Mouse (Mus musculus) urinary bladder, postnatal 4 days (tissue): ENCODE measurements at regions not wholly inside any gene's neighbourhood (a gene's known extent, or its start where the extent isn't known, plus 50 kb on each side); places are given as distances from the start of the nearest gene placed in this dataset.

Source experiments
- DNase-seq, 2 experiments: peaks; one replicate each; pipeline ENCODE4 v3.0.0; 2021 to 2022; ENCODE audit warnings: low spot score in 2 of 2

DNA sequence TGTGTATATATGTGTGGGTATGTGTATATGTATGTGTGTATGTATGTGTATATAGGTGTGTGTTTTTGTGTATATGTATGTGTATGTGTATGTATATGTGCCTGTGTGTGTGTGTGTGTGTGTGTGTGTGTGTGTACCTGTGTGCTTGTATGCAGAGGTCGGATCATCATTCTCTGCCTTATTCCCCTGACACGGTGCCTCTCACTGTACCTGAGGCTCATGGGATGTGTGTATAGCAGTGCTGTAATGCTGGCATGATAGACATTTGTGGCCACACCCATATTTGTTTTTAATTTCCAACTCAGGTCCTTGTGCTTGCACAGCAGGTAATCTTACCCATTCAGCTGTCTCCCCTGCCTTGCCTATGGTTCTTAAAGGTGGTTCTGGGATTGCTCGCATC is 402.1 kb upstream of the Tmpo start:
- no peak for DNase-seq

DNA sequence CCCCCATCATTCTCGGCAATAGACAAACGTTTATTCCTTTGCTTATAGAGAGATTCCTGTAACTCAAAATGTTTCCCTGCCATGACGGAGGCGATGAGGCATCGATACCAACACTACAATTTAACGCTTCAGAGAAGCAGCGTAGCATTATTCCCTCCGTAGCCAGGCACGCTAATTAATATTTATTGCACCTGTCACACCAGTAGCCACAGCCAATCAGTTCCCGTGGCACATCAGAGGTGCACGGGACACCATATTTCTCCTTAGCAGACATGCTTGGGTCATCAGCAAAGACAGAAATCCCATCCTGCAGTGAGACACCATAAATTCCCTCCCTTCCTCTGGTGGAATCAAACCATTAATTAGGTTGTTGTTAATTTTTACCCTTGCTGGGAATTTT is 399.8 kb upstream of the Tmpo start:
- DNase-seq, result no peak

DNA sequence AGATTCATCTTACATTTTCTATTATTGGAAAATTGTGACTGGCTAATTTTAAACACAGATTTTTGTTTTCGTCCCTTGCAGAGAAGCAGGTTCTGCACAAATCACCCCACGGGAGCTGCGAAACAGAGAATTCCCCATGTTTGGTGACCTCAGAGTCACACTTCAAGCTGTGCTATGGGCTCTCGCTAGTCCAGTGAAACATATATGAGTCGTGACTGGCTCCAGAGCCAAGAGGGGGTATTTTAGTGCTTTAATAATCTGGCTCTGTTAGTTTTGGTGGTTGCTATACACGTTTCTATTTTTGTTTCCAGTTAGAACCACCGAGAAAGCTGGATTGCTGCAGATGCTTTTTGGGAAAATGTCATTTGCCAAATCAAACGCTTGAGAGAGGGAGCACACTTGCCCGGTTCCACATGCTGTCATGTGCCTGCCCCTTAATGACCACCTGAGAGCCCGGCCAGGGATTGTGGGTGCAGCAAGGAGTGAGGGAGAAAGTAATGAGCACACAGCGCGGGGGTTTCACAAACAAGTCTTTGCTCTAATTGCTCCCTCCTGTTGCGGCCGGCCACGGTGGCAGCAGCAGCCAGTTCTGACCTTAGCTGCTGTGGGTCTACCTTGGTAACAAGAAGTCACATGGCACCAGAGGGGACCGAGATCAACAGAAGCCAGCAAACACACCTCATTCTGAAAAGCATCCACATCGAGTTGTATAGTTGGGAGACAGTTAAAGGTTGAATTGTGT is 394.4 kb upstream of the Tmpo start:
- DNase-seq, result no peak

DNA sequence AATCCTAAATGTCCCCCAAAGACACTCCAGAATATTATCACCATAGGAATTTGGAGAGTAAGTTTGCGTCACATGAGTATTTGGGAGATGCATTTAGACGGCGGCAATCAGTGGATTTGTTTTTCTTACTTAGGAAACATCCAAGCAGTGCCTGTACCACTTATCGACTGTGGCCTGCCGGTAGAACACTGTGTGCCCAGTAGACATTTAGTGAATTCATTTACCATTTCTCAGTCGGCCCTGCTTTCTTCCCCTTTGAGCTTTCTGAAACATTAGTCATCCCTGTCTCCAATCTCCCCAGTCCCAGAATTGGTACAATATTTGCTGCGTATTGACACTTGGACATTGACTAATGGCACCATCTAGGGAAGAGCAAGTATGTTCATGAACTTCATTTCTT is 391.7 kb upstream of the Tmpo start:
- DNase-seq, result no peak

DNA sequence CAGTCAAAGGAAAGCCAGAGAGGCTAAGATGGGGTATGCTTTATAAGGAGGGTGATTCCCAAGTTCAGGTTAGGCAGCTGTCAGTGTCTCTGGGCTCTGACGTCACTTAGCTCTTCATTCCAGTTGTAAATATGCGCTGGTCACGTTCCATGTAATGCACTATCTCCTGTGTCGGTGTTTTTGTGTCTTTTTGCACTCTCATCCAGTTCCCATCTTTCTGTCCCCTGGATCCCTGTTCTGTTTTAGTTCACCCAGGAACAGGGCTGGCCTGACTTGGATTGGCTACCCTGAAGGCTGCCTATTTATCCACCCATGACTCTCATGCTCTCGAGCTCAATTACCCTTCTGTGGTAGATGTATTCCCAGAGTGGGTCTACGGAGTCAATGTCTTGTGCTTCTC is 387.9 kb upstream of the Tmpo start:
- no peak for DNase-seq

DNA sequence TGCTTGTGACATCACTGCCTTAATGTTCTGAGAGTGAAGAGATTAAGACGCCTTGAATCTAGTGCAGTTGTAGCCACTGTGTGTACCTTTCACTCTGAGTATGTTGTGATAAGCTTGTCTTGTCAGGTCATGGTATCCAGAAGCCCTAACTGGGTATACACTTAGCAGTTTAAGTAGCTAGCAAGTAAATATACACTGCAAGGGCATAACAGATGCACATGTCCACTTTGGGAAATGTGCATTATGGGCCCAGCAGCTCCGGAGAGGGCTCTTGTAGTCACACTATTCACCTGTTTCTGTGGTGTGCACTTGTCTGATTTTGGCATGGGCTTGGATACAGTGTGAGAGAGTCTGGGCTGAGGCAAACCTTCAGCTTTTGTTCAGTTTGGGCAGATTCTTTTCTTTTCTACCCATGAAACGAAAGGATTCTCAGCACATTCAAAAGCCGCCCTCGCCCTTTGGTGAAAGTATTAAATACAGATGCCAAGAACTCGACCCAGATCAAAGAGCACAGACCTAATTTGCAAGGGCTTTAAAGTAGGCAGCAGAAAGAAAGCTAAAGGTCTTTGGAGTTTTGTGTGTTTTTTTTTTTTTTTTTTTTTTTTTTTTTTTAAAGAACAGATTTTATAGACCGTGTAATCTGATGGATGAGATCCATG is 385.1 kb upstream of the Tmpo start:
- no peak for DNase-seq

DNA sequence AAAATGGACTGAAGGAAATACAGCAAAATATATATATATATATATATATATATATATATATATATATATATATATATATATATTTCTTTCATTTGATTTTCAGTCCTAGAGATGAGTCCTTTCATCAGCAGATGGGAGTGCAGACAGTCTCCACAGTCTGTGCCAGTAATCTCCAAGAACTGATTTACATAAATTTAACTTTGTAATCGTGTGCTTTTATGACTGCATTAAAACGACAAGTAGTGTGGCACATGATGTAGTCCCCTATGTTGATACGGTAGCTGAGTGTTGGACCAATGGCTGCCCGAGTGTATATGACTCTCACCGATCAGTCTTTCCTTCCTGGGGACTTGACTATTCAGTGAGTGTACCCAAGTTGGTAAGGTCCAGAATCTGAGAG is 378.2 kb upstream of the Tmpo start:
- DNase-seq, result no peak

DNA sequence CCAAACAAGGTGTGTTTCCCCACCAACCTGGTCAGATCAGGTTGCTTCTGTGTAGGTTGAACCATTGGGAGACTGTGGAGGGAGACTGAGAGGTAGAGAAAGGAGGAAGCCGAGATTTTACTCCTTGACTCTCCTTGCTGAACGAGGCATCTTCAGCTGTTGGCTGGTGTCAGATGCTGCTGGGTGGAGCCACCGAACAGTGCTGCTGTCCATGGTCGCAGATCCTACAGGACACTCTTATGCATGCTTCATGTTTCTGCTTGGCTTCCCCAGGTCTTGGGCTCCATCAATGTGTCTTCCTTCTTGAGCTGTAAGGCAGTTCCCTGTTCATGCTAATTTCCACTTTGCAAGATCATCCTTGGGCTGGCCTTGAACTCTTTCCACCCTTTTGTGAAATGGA is 367.0 kb upstream of the Tmpo start:
- DNase-seq, result no peak

DNA sequence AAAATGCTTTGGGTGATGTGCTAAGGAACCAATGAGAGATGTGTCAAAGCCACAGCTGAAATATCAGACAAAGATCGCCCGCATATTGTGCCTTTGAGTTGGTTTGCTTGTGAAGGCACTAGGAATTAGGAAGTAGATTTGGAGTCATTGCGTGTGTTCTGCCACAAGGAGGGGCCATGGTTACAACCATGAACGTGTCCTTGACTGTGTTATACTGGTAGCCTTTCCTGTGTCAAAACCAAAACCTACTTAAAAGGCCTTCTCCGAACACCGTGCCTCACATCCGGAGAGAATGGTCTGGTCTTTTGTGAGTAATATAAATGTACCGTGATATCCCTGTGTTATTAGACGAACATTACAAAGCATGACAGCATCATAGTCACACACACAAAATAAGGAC is 365.0 kb upstream of the Tmpo start:
- DNase-seq, result no peak

DNA sequence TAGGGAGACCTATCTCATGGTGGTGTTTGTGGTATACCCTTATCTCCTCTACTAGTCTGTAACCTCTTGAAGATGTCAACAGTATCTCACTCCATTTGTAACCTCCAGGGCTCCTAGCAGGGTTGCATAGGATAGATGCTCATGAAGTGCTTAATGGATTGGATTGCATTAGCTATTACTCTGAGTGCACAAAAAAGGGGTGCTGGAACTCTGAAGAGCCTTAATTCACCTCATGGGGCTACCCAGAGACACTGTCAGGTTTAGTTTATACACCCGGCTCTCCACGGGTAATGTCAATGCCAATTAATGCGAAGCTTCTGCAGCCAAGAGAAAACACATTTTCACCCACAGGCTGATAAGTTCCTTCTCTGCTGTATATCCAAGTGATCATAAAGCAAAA is 364.3 kb upstream of the Tmpo start:
- DNase-seq, result no peak

DNA sequence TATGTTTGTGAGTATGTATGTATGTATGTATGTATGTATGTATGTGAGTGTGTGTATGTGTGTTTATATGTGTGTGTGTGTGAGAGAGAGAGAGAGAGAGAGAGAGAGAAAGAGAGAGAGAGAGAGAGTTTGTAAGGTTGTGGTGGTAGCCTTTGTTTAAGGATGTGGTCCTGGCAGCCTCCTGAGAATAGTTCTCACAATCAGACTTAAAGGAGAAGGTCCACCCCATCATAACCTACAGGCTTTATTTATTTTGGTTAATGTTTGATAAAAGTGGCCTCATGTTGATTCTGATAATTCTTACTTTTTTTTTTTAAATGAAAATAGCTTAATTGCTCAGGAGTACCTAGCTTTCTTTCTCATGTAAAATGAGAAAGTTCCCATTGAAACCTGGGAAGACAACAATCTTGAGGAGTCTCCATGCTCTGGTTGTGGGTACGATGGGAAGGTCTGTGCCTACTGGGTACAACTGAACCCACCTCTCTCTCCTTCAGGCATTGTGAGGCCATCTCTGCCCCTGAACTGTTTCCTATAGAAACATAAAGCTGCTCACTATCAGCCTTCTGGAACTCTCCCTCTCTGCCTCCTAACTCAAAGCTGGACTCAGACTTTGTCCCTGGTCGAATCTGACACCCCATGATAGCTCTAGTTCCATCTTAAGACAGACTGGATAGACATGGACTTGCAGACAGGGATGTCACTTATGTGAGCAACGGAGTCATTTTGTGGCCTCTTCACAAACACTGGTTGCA is 362.2 kb upstream of the Tmpo start:
- no peak for DNase-seq

DNA sequence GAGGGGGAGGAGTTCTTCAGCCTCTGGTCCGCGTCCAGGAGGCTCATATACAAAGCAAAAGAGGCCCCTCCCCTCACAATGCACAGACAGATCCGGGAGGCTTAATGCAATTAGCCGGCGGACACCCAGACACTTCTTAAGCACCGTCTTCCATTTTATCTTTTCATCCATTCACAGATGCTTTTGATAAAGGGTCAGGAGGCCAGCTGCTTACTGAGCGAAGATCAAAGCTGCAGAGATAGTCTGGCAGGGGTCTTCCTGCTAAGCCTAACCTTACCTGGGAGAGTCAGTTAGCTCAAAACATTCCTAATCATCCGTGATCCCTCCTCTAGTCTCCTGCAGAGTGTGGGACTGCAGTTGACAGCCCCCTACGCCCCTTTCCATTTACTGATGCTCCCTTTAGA is 361.1 kb upstream of the Tmpo start:
- no peak for DNase-seq

DNA sequence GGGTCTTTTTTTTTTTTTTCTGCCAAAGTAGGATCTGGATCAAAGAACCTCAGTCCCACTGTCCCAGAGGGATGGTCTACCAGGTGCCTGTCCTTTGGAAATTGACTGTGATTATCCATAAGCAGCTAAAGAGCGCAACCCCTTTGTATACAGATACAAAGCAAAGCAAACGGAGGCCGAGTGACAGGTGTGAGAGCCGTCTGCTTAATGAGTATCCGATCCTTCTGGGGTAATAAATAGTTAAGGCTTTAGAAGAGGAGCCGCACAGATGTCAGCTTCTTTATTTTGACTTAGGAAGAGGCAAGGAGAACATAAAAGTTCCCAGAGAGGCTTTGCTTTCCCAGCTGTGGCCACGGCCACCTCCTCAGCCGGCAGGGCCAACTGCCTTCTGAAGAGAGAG is 356.1 kb upstream of the Tmpo start:
- no peak for DNase-seq

DNA sequence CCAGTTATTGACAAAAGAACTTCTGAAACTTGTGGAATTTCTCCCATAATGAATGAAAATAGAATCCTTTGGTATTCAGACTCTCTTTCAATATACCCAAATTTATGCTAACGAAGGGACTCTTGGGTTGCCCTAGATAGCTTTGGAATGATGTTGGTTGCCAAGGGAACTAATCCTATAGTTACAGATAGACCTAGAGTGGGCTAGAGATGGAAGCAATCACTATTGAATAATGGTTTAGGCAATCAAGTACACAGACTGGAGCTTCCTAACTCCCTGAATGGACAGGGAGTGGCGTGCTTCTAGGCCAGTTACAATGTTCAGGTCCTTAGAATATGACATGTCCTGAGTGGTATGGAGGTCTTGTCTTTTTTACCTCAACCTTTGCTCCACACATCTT is 354.3 kb upstream of the Tmpo start:
- no peak for DNase-seq

DNA sequence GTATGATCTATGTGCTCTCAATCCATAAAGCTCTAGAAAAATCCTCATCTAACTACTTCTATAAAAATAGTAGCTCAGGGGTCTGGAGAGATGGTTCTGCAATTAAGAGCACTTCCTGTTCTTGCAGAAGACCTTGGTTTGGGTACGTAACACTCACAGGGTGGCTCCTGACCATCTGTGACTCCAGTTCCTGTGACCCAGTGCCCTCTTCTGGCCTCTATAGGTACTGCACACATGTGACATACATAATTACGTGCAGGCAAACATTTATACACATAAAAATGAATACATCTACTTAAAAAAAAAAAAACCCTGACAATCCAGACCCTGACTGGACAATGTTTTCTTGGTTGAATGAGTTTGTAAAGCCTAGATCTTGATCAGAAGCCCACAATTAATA is 347.2 kb upstream of the Tmpo start:
- no peak for DNase-seq

DNA sequence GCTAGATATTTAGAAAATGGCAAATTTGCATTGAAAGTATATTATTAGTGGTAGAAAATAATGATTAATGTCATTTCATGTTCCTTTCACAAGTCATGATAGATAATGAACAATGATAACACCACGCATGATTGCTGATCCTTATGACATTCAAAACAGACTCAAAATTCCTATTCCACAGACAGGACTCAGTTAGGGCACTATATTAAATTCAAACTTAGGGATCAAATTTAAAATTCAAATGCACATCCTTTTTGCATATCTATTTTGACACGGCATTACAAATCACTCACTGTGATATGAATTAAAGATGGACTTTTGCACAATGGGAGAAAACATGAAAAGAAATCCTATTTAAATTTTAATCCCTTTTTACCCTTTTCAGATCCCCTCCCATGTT is 340.1 kb upstream of the Tmpo start:
- no peak for DNase-seq

DNA sequence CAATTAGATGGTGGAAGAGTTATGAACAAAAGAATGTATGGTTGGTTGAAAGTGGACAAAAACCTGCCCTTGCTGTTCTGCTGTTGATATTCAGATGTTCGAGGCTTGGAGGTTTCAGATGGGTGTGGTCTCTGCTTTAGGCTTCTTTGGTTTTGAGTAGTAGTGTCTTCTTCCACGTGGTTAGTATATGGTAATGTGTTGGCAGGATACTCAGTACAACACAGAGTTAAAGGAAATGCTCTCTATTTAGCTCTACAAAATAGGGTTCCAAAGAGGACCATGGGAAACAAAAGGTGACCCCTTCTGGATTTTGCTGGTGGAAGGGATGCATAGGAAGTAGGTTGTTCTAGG is 333.9 kb upstream of the Tmpo start:
- DNase-seq, result no peak

DNA sequence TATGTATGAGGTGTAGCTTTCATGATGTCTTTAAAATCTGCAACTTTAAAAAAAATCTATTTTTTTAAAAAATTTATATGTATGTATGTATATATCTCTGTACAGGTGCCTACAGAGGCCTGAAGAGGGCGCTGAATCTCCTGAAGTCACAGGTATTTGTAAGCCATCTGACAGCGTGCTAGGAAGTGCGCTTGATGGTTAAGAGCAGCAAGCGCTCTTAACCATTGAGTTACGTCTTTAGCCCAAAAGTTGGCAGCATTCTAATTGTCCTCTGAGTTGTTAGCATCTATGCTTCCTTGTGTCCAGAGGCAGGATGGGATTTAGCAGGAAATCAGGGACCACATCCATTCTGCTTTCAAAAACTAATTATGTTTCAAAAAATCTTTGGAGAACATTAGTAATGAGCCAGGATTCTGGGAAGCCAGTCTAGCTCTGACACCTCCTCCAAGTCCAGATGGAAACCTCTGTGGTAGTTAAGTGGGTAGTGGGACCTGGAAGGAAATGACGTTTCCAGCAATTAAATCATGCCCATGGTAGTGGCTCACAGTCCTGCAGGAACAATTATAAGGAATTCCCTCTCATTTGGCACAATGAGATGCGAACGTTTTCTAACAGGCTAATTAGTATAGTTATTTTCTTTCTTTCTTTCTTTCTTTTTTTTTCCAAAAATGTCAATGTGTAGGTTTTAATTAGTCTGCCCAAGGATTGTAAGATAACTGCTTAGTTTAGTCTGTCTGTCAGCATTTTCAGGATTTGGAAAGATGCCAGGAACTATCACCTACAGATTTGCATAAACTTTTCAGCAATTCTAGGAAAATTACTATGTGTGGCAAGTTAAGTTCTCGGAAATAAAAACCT is 333.3 kb upstream of the Tmpo start:
- DNase-seq, result no peak

DNA sequence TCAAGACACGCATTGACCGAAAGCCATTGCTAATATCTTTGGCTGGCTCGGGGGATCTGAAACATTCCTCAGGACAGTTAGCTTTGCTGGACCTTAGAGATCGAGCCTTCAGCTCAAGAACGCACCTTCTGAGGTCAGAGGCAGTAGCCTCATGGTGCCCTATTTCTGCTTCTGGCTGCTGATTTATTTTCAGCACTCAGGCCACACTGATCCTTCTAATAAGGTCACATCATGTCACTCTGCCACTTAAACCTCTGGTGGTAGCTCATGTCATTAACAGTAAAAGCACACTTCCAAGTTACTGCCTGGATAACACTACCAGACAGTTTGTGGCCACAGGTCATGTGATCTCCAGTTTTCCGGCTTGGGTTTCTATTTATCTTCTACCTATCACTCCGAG is 325.9 kb upstream of the Tmpo start:
- DNase-seq, result no peak

DNA sequence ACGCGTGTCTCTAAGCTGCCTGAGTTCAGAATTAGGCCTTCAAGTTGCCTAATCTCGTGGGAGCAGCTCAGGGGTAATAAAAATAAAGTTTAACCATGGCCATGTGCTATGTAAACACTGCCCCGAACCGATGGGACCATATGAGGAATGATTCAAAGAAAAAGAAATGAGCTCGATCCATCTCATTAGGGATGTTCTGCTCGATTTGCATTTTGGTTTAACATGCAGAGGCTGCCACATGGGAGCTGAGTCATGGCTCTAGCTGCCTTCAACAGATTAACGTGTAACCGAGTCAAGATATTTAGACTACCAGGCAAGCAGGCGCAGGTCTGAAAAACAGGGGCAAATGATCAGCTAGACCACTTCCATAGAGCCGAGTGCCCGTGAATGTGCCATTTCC is 323.8 kb upstream of the Tmpo start:
- no peak for DNase-seq

DNA sequence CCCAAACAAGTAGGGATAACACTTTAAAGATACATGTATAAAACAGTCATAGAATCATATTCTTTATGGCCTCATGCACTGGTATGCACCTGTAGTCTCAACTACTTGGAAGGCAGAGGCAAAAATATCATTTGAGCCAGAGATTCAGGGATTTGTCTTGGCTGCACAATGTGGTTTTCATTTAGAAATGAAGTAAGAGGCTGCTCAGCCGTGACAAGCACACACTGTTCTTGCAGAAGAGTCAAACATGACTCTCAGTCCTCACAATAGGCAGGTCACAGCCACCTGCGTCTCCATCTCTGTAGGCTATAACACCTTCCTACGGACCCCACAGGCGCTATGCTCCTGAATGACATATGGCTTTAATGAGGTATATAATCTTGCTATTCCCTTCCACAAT is 317.4 kb upstream of the Tmpo start:
- DNase-seq, result no peak

DNA sequence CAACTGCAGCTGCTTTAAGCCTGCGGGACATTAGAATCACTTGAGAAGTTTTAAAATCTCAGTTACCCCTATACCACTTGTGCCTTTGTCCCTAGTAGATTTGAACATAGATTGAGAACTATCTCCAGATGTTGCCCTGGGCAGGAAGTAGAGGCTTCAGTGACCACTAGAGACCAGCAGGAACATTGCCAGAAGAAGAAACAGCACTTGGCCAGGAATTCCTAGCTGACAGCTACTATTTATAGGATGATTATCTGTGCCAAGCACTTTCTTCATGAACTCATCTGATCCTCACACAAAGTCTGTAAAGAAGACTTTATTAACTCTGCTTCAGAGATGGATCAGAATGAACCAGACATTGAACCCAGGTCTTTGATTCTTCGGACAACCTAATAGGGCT is 283.6 kb upstream of the Tmpo start:
- DNase-seq, result no peak
